Mouse (Mus musculus) heart, postnatal 0 days (tissue): ENCODE data around the gene Cux2. TPM values are rescaled to one million over a fixed set of nuclear protein-coding genes. Genes with fewer than 3 reads are reported as not detected.

Experiments used
- ATAC-seq: fragments of 200-750 bp; cut with Nextera tagmentation; 2 replicates; pipeline ENCODE4 v1.8.0; 2017; ENCODE audit warnings: low read depth, moderate number of reproducible peaks, moderate library complexity; ENCODE audit not compliant: insufficient read depth
- DNase-seq: peaks from one replicate; pipeline ENCODE4 v3.0.0-alpha.2; 2016; ENCODE audit warnings: low spot score
- H3K27ac ChIP-seq: fragments of 300-500 bp; sonication (generic); 2 replicates; pipeline ENCODE4 v1.5.1; 2014; ENCODE audit warnings: low read depth, mild to moderate bottlenecking
- H3K27me3 ChIP-seq: fragments of 300-500 bp; sonication (generic); 2 replicates; pipeline ENCODE4 v1.6.1; 2014; ENCODE audit warnings: low read length, mixed read lengths; ENCODE audit not compliant: control insufficient read depth, insufficient read depth
- H3K36me3 ChIP-seq: fragments of 300-500 bp; sonication (generic); replicated peaks from 2 replicates; pipeline ENCODE4 v1.6.1; 2014; ENCODE audit warnings: low read length, mixed read lengths; ENCODE audit not compliant: control insufficient read depth, insufficient read depth
- H3K4me1 ChIP-seq: fragments of 300-500 bp; sonication (generic); 2 replicates; pipeline ENCODE4 v1.6.1; 2014; ENCODE audit warnings: antibody characterized with exemption; ENCODE audit not compliant: control insufficient read depth, insufficient read depth
- H3K4me2 ChIP-seq: fragments of 300-500 bp; sonication (generic); 2 replicates; pipeline ENCODE4 v1.6.1; 2014; ENCODE audit warnings: low read depth, mild to moderate bottlenecking, low read length, moderate library complexity
- H3K4me3 ChIP-seq: fragments of 300-500 bp; sonication (generic); 2 replicates; pipeline ENCODE4 v1.5.1; 2014; ENCODE audit warnings: low read depth, low read length
- H3K9ac ChIP-seq: fragments of 300-500 bp; sonication (generic); replicated peaks from 2 replicates; pipeline ENCODE4 v1.6.1; 2014; ENCODE audit warnings: low read depth, low read length, mixed read lengths
- H3K9me3 ChIP-seq: fragments of 300-500 bp; sonication (generic); replicated peaks from 2 replicates; pipeline ENCODE4 v1.6.1; 2016; ENCODE audit warnings: low read length; ENCODE audit not compliant: control insufficient read depth
- CTCF ChIP-seq: IDR thresholded peaks from 2 replicates; pipeline ENCODE4 v1.5.1; 2016; ENCODE audit warnings: antibody characterized with exemption, control low read depth, low read depth
- EP300 ChIP-seq: IDR thresholded peaks from 2 replicates; pipeline ENCODE4 v1.6.1; 2016; ENCODE audit warnings: antibody characterized with exemption, low read depth
- WGBS: fragments of 180-500 bp; shearing (Covaris S2); extraction: QIAGEN DNeasy Blood & Tissue Kit; methylation state at CpG from one replicate; pipeline ENCODE4 v1.1.7; 2014; 5-methylcytosine and 5-hydroxymethylcytosine counted together
- polyA plus RNA-seq: library from polyadenylated mRNA; unstranded; fragments of >200 nt; fragmentation: Nextera tagmentation; extraction: Ambion mirVana; gene quantifications from 2 replicates; pipeline ENCODE4 v1.2.1, GENCODE M21; 2015
- total RNA-seq: library from RNA; depleted of rRNA; stranded (reverse); fragments of >200 nt; gene quantifications from 2 replicates; pipeline ENCODE4 v1.2.3, GENCODE M21; 2014; ENCODE audit warnings: low replicate concordance

Gene Cux2
- total and polyA plus RNA-seq, 2 experiments from 2014 or later, result 1.3 to 9.5 TPM

DNA sequence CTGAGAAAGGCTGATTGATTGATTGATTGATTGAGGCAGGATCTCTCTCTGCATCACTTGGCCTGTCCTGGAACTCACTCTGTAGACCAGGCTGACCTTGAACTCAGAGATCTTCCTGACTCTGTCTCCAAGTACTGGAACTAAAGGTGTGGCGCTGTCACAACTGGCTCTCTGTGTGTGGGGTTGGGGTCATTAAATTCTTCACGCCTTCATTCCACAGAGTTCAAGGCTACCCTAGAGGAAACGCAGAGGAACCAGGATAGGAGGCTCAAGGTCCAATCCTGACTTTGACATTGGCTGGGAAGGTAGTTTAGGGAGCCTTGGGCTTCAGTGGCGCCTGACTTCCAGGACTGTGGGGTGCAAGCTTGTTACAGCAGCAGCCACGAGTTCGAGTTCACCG lies 159.0 kb downstream of the Cux2 start:
- H3K36me3 ChIP-seq, result no peaks in the 10 kb centered on the region
- no peak overlapping the region for H3K9ac ChIP-seq
- 0 out of 2 replicates have a peak, but pooled peaks cover 5% of the 10 kb centered on the region for H3K4me1 ChIP-seq
- DNase-seq (no peak), ATAC-seq (no peak)
- H3K9me3 ChIP-seq, result no peaks in the 10 kb centered on the region
- no peak for TF ChIP-seq EP300
- TF ChIP-seq CTCF, result no peak
- H3K4me3 ChIP-seq, result no peak overlapping the region
- H3K27ac ChIP-seq, result no peak overlapping the region
- no peak overlapping the region for H3K4me2 ChIP-seq
- no peaks in the 10 kb centered on the region for H3K27me3 ChIP-seq
- 92% methylated on average over 7 of the region's 7 CpGs for WGBS

DNA sequence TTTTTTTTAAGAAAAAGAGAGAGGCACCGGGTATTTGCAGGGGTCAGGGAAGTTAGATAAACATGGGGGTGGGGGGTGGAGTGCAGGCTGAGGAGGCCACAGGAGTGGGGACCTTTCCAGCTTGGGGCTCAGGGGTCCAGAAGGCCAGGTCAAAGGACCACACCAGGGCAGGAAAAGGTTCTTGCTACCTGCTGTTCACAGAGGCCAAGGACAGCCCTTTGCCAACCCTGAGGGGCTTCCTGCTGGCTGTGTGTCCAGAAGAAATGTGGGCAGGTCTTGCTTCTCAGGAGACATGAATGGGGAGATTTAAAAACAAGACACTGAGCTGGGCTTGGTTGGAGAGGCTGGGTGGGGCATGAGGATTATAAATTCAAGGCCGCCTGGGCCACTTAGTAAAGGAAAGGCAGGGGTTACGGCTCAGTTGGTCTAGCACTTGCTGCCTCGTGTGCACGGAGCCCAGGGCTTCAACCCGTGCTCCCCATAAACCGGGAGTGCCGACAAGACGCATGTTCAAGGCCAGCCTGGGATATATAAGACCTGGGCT lies 160.0 kb downstream of the Cux2 start:
- ATAC-seq, result no peak
- H3K9me3 ChIP-seq, result no peaks in the 10 kb centered on the region
- H3K27ac ChIP-seq, result no peak overlapping the region
- DNase-seq, result no peak
- H3K36me3 ChIP-seq, result no peaks in the 10 kb centered on the region
- H3K4me1 ChIP-seq, result no peaks in the 10 kb centered on the region
- H3K4me2 ChIP-seq, result no peak overlapping the region
- TF ChIP-seq EP300 (no peak), CTCF (no peak)
- no peaks in the 10 kb centered on the region for H3K27me3 ChIP-seq
- no peak overlapping the region for H3K9ac ChIP-seq
- WGBS, result 79% methylated on average over 9 of the region's 9 CpGs
- no peak overlapping the region for H3K4me3 ChIP-seq

DNA sequence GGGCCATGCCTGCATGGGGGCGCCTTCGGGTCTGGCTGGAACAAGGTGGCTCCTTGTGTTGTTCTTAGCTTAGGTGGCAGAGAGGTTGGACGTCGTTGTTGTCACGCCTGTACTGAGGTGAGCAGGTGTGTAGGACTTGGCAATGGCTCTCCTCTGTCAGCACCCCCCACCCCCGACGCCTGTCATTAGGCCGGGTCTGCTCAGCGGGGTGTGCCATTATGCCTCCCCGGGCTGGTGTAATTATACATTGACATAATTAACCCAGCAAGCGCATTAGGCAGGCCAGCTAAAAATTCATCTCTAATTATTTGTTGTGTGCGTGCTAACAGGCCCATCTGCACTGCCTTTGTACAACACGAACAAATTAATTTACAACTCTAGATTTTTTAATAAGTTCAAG lies 160.5 kb downstream of the Cux2 start:
- no peaks in the 10 kb centered on the region for H3K4me1 ChIP-seq
- H3K4me3 ChIP-seq, result no peak overlapping the region
- ATAC-seq (no peak), DNase-seq (no peak)
- TF ChIP-seq CTCF (no peak), EP300 (no peak)
- H3K27me3 ChIP-seq, result no peaks in the 10 kb centered on the region
- no peak overlapping the region for H3K27ac ChIP-seq
- no peak overlapping the region for H3K9ac ChIP-seq
- H3K36me3 ChIP-seq, result no peaks in the 10 kb centered on the region
- no peak overlapping the region for H3K4me2 ChIP-seq
- H3K9me3 ChIP-seq, result no peaks in the 10 kb centered on the region
- 66% methylated on average over 13 of the region's 13 CpGs for WGBS

DNA sequence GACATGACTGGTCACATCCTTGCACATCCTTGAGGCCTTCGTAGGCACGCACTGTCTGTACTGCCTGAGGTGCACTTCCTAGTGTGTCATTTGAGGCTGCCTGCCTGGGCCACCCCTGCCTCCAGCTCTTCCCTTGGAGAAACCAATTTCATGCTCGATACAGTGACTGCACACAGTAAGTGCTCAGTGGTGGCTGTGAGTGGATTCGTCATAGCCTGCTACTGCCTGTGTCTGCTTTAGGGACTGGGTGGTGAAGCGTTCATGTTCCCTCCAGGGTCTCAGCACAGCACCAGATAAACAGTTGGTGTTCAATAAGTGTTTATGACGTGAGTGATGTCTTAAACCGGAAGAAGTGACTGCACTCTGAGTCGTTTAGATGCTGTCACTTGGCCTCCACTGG lies 166.5 kb downstream of the Cux2 start:
- TF ChIP-seq CTCF (no peak), EP300 (no peak)

DNA sequence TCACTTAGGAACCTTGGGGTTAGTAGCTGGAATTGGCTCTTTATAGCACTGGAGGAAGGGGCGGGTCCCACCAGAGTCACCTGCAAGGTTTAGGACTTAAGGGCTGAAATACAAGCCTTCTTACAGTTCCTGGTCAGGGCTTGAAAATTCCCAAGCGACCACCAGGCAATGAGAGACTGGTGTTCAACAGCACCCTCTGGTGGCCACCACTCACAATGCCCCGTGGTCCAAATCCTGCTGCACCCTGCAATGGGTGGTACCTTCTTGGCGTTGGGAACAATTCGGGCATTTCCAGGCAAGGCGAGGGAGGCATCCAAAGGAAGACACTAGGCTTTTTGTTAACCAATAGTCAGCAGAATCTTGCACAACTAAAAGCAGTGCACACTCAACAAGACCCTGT lies 170.7 kb downstream of the Cux2 start:
- Histone ChIP-seq H3K27me3 (no peaks in the 10 kb centered on the region), H3K36me3 (no peaks in the 10 kb centered on the region), H3K4me2 (no peak overlapping the region), H3K4me3 (no peak overlapping the region), H3K9ac (no peak overlapping the region), H3K9me3 (no peaks in the 10 kb centered on the region), H3K27ac (no peak overlapping the region), H3K4me1 (no peaks in the 10 kb centered on the region)
- TF ChIP-seq CTCF (peak; percentile 52), EP300 (no peak)
- ATAC-seq (no peak), DNase-seq (no peak)
- 49% methylated on average over 6 of the region's 6 CpGs for WGBS

More for the DNA sequence above, 166.5 kb downstream of the Cux2 start:
- Histone ChIP-seq H3K9ac (no peak overlapping the region), H3K4me1 (no peaks in the 10 kb centered on the region), H3K27ac (no peak overlapping the region), H3K4me3 (no peak overlapping the region), H3K27me3 (no peaks in the 10 kb centered on the region), H3K9me3 (no peaks in the 10 kb centered on the region), H3K4me2 (no peak overlapping the region), H3K36me3 (no peaks in the 10 kb centered on the region)
- 80% methylated on average over 8 of the region's 8 CpGs for WGBS
- DNase-seq (no peak), ATAC-seq (no peak)

DNA sequence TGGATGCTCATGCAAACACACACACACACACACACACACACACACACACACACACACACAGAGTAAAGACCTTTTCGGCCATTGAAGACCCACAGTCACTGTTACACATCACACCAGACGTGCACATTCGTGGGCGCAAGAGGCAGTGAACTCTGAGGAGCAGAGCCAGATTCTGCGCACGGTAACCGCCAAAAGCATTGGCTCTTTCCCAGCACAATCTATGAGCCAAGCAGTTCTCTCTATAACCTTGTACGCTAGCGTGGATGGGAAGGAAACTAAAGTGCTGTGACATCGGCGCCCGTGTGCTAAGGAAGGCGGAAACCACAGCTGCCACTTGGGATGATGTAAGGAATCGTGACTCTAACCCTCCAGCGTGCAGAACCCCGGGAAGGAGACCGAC lies 171.2 kb downstream of the Cux2 start:
- H3K36me3 ChIP-seq, result no peaks in the 10 kb centered on the region
- H3K4me2 ChIP-seq, result no peak overlapping the region
- H3K9me3 ChIP-seq, result no peaks in the 10 kb centered on the region
- DNase-seq (no peak), ATAC-seq (no peak)
- H3K4me1 ChIP-seq, result no peaks in the 10 kb centered on the region
- H3K9ac ChIP-seq, result no peak overlapping the region
- H3K4me3 ChIP-seq, result no peak overlapping the region
- WGBS, result 81% methylated on average over 17 of the region's 17 CpGs
- H3K27ac ChIP-seq, result no peak overlapping the region
- no peaks in the 10 kb centered on the region for H3K27me3 ChIP-seq
- no peak for TF ChIP-seq CTCF
- TF ChIP-seq EP300, result no peak
